Mouse (Mus musculus): ENCODE measurements around the gene Igf2. TPM values are rescaled to one million over a fixed set of nuclear protein-coding genes. Genes with fewer than 3 reads are reported as not detected.

Gene Igf2
- not detected in 2 replicates for total RNA-seq (2014; fragmentation: Nextera tagmentation)
- under 0.01 and 0.27 TPM in 2 replicates for total RNA-seq (2017)
- not detected in 2 replicates for polyA plus RNA-seq (2012)

GRCm38 (mm10) chr7:142666659-142667058 lies at the start of gene Igf2:
TSS of gene Igf2 (minus strand) at chr7:142666816.
- DNase-seq (ENCODE audit: low spot score), result no peak
- no peak for ATAC-seq (ENCODE audit: extremely low read depth, insufficient number of reproducible peaks, low FRiP score, poor library complexity, severe bottlenecking)
- H3K36me3 ChIP-seq (replicated peaks), result no peaks in the 10 kb centered on the region
- H3K27me3 ChIP-seq (ENCODE audit: insufficient read depth, low read length), result no peaks in the 10 kb centered on the region
- no peaks in the 10 kb centered on the region for H3K4me1 ChIP-seq (ENCODE audit: insufficient read depth, low read depth, low read length)
- H3K9me3 ChIP-seq (replicated peaks), result peaks cover 42% of the 10 kb centered on the region
- TF ChIP-seq POLR2AphosphoS5 (IDR thresholded peaks at IDR 0.05; ENCODE audit: insufficient replicate concordance, low read depth, low read length) (no peak), TAL1 (conservative IDR thresholded peaks at IDR 0.05; ENCODE audit: low read depth, low read length) (no peak), CTCF (IDR thresholded peaks at IDR 0.05; ENCODE audit: low read depth, low read length) (no peak), GATA1 (IDR thresholded peaks at IDR 0.05; ENCODE audit: borderline replicate concordance, low read length) (no peak), GATA2 (IDR thresholded peaks at IDR 0.05; ENCODE audit: borderline replicate concordance, low read depth, low read length) (no peak)
- H3K4me3 ChIP-seq (ENCODE audit: low read depth, low read length), result no peak within 1 kb of the TSS

GRCm38 (mm10) chr7:142714783-142715498 lies 48.3 kb upstream of the Igf2 start:
- no peaks in the 10 kb centered on the region for H3K36me3 ChIP-seq (replicated peaks)
- DNase-seq (ENCODE audit: low spot score) (peak; percentile 3), ATAC-seq (ENCODE audit: extremely low read depth, insufficient number of reproducible peaks, low FRiP score, poor library complexity, severe bottlenecking) (no peak)
- H3K9me3 ChIP-seq (replicated peaks), result no peaks in the 10 kb centered on the region
- TF ChIP-seq CTCF (IDR thresholded peaks at IDR 0.05; ENCODE audit: low read depth, low read length), result peak; percentile 46; the same call in 1 of the 2 replicates
- TF ChIP-seq POLR2AphosphoS5 (IDR thresholded peaks at IDR 0.05; ENCODE audit: insufficient replicate concordance, low read depth, low read length), result no peak
- TF ChIP-seq GATA2 (IDR thresholded peaks at IDR 0.05; ENCODE audit: borderline replicate concordance, low read depth, low read length), result no peak
- no peak for TF ChIP-seq TAL1 (conservative IDR thresholded peaks at IDR 0.05; ENCODE audit: low read depth, low read length)
- no peak for TF ChIP-seq GATA1 (IDR thresholded peaks at IDR 0.05; ENCODE audit: borderline replicate concordance, low read length)
- H3K4me3 ChIP-seq (ENCODE audit: low read depth, low read length), result no peak overlapping the region
- no peaks in the 10 kb centered on the region for H3K4me1 ChIP-seq (ENCODE audit: insufficient read depth, low read depth, low read length)
- H3K27me3 ChIP-seq (ENCODE audit: insufficient read depth, low read length), result no peaks in the 10 kb centered on the region

GRCm38 (mm10) chr7:142706873-142707272 lies 40.3 kb upstream of the Igf2 start:
- TF ChIP-seq TAL1 (conservative IDR thresholded peaks at IDR 0.05; ENCODE audit: low read depth, low read length) (no peak), GATA2 (IDR thresholded peaks at IDR 0.05; ENCODE audit: borderline replicate concordance, low read depth, low read length) (no peak), POLR2AphosphoS5 (IDR thresholded peaks at IDR 0.05; ENCODE audit: insufficient replicate concordance, low read depth, low read length) (no peak), CTCF (IDR thresholded peaks at IDR 0.05; ENCODE audit: low read depth, low read length) (no peak), GATA1 (IDR thresholded peaks at IDR 0.05; ENCODE audit: borderline replicate concordance, low read length) (no peak)
- H3K27me3 ChIP-seq (ENCODE audit: insufficient read depth, low read length), result no peaks in the 10 kb centered on the region
- no peak for ATAC-seq (ENCODE audit: extremely low read depth, insufficient number of reproducible peaks, low FRiP score, poor library complexity, severe bottlenecking)

GRCm38 (mm10) chr7:142699334-142699860 lies 32.8 kb upstream of the Igf2 start:
- Histone ChIP-seq H3K4me3 (ENCODE audit: low read depth, low read length) (no peak overlapping the region), H3K36me3 (replicated peaks) (no peaks in the 10 kb centered on the region), H3K4me1 (ENCODE audit: insufficient read depth, low read depth, low read length) (no peaks in the 10 kb centered on the region), H3K27me3 (ENCODE audit: insufficient read depth, low read length) (no peaks in the 10 kb centered on the region), H3K9me3 (replicated peaks) (no peaks in the 10 kb centered on the region)
- DNase-seq (ENCODE audit: low spot score) (no peak), ATAC-seq (ENCODE audit: extremely low read depth, insufficient number of reproducible peaks, low FRiP score, poor library complexity, severe bottlenecking) (no peak)
- no peak for TF ChIP-seq TAL1 (conservative IDR thresholded peaks at IDR 0.05; ENCODE audit: low read depth, low read length)
- TF ChIP-seq CTCF (IDR thresholded peaks at IDR 0.05; ENCODE audit: low read depth, low read length), result no peak

More at GRCm38 (mm10) chr7:142706873-142707272, 40.3 kb upstream of the Igf2 start:
- DNase-seq (ENCODE audit: low spot score), result no peak
- Histone ChIP-seq H3K9me3 (replicated peaks) (no peaks in the 10 kb centered on the region), H3K4me3 (ENCODE audit: low read depth, low read length) (no peak overlapping the region), H3K36me3 (replicated peaks) (no peaks in the 10 kb centered on the region), H3K4me1 (ENCODE audit: insufficient read depth, low read depth, low read length) (no peaks in the 10 kb centered on the region)

- H3K27me3 ChIP-seq (ENCODE audit: insufficient read depth, low read length), result no peaks in the 10 kb centered on the region; the same call in 1 of the 2 replicates
- no peak for TF ChIP-seq TAL1 (conservative IDR thresholded peaks at IDR 0.05; ENCODE audit: low read depth, low read length)
- ATAC-seq (ENCODE audit: extremely low read depth, insufficient number of reproducible peaks, low FRiP score, poor library complexity, severe bottlenecking), result no peak
Observed at GRCm38 (mm10) chr7:142678611-142679010, 12.0 kb upstream of the Igf2 start.

GRCm38 (mm10) chr7:142675644-142676043 lies 9.0 kb upstream of the Igf2 start:
- DNase-seq (ENCODE audit: low spot score) (peak; percentile 32), ATAC-seq (ENCODE audit: extremely low read depth, insufficient number of reproducible peaks, low FRiP score, poor library complexity, severe bottlenecking) (no peak)

More at GRCm38 (mm10) chr7:142678611-142679010, 12.0 kb upstream of the Igf2 start:
- no peaks in the 10 kb centered on the region for H3K4me1 ChIP-seq (ENCODE audit: insufficient read depth, low read depth, low read length)
- no peaks in the 10 kb centered on the region for H3K36me3 ChIP-seq (replicated peaks)
- no peak for DNase-seq (ENCODE audit: low spot score)
- no peak overlapping the region for H3K4me3 ChIP-seq (ENCODE audit: low read depth, low read length)
- no peaks in the 10 kb centered on the region for H3K9me3 ChIP-seq (replicated peaks)

More at GRCm38 (mm10) chr7:142675644-142676043, 9.0 kb upstream of the Igf2 start:
- Histone ChIP-seq H3K9me3 (replicated peaks) (peaks cover 5% of the 10 kb centered on the region; the same call in 1 of the 2 replicates), H3K27me3 (ENCODE audit: insufficient read depth, low read length) (no peaks in the 10 kb centered on the region; the same call in 1 of the 2 replicates), H3K4me1 (ENCODE audit: insufficient read depth, low read depth, low read length) (no peaks in the 10 kb centered on the region), H3K4me3 (ENCODE audit: low read depth, low read length) (no peak overlapping the region), H3K36me3 (replicated peaks) (no peaks in the 10 kb centered on the region)
- TF ChIP-seq GATA2 (IDR thresholded peaks at IDR 0.05; ENCODE audit: borderline replicate concordance, low read depth, low read length), result no peak

All from G1E (cell line).